Mouse (Mus musculus) cerebellum, postnatal 36 days (tissue): ENCODE data around the gene Cyp2d10.
"Not testable (repeated sequence)": the region's sequence is repeated elsewhere in the genome, so short reads cannot be mapped to it uniquely, and the experiment has no call there.

Source experiments
- DNase-seq, 2 experiments: peaks; one replicate each; pipeline ENCODE4 v3.0.0; 2021 to 2022; ENCODE audit warnings: mixed read lengths in 2 of 2

Cyp2d10 gene

DNA sequence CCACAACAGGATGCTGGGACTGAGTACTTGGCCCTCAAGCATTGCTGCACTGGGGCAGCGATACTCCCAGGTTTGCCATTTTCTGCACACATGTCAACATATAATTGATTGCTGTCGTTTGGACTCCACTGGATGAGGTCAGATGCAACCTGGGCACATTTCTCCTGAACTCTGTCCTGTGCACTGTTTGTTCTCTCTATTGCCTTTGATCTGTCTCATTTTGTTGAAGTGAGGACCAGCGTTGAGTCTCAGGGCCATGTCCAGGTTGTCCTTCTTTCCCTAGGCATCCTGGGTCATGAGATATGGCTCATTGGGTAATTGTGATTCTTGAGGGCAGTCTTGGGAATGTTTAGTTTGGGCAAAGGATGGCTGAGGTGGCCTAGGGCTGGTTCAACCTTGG is 11.0 kb downstream of the Cyp2d10 start:
- not testable (repeated sequence) for DNase-seq

DNA sequence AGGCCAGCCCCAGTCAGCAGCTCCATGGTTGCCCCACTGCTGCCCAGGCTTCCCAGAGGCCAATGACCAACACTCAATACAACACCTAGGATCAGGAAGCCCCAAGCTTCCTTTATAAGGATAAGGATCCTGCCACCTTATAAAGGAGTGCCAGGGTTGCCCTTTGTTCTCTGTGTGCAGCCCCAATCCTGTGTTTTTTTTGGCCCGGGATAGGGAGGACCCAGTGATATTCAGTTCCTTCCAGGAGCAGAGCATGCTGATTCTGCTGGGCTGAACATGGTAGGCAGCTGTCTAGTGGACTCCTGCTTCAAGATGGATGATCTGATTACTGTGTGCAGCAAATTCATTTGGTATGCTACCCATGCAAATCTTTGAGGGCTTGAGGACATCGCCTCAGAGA is 13.1 kb downstream of the Cyp2d10 start, which contains the start of gene Cyp2d11:
Cyp2d11 (minus strand) TSS at position 101 of the 400 bp plus-strand sequence.
- DNase-seq: not testable (repeated sequence)

DNA sequence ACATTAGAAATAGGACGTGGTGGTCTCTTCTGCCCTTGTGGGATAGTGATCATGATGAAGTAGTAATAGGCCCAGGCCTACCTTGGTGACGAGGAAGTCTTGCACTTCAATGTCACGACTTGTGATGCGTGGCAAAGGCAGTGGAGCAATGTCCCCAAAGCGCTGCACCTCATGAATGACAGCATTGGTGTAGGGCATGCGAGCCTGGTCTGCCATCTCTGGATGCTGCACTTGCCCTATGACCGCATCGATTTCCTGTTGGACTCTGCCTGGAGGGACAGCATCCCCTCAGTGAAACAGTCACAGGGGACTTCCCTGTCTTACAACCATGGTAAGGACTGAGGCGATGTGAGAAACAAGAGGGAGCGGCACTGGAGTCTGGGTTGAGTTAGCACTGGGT is 17.1 kb downstream of the Cyp2d10 start:
- not testable (repeated sequence) for DNase-seq

DNA sequence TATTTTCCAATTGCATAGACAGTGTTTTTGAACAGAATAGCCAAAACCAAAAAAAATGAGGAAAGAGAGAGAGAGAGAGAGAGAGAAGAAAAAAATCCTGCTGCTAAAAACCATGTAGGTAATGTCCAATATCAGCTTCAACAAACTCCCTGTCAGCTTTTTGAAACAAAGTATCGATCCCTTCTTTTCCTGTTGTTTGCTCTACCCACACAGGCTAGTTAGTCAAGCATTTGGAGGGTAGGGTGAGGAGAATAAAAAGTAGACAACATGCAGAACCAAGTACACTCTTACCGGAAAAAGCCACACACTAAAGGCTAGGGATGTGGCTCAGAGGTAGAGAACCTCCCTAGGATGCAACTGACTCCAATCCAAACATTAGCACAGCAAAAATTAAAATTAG is 21.3 kb downstream of the Cyp2d10 start:
- DNase-seq: no peak

- DNase-seq: no peak
These were observed 24.6 kb downstream of the Cyp2d10 start for GRCm38 (mm10) chr15:82382441-82382840.

DNA sequence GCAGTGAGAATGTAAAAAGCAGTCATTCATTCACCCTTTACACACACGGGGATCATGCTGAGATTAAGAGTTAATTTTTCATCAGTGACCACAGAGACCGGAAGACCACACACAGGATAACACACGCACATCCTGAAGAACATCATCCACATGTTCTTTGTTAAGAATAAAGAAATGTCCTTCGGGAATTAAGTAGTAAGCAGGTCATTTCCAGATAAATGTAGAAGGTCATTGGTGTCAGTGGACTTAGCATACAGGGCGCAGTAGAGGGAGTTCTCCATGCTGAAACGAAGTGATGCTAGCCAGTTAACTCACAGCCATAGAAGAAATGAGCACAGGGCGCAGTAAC is 26.3 kb downstream of the Cyp2d10 start:
- no peak for DNase-seq

DNA sequence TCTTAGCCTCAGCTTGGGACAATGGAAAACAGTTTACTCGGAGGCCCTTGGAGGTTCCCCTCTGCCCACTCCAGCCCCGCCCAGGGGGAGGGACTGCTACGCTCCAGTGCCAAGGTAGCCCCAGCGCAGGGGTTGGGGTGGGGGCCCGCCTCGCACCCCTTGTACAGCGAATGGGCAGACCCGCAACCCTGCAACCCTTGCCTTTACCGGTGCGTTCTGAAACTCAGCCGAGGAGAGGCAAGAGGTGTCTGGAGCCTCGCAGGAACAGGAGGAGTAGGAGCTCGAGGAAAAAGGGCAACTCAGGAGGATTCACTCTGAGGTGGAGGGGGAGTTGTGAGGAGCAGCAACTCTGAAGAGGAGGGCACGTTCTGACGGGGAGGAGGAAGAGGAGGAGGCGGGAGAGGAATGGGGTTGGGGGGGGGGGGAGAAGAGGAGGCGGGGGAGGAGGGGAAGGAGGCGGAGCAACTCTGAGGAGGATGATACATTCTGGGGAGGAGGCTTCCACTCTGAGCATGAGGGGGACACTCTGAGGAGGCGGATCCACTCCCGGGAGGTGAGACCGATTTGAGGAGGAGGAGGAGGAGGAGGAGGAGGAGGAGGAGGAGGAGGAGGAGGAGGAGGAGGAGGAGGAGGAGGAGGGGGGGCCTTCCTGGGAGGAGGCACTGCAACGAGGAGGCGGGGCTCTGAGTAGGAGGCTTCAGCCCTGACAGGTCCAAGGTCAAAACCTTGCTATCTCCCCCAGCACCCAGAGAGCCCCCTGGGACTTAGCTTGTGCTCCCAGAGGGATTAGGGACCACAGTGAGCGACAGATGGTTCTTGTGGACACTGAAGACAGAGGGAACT is 26.9 kb downstream of the Cyp2d10 start, which contains the start of gene Cyp2d22:
Cyp2d22 (minus strand) TSS at position 390 of the 843 bp plus-strand sequence.
- peak; percentile 41 to 47 for DNase-seq

- DNase-seq: no peak
These were observed 27.5 kb downstream of the Cyp2d10 start for GRCm38 (mm10) chr15:82379511-82379870.

- no peak for DNase-seq
These were observed 28.5 kb downstream of the Cyp2d10 start for GRCm38 (mm10) chr15:82378261-82379180.

- no peak for DNase-seq
These were observed 29.3 kb downstream of the Cyp2d10 start for GRCm38 (mm10) chr15:82377701-82378100.

DNA sequence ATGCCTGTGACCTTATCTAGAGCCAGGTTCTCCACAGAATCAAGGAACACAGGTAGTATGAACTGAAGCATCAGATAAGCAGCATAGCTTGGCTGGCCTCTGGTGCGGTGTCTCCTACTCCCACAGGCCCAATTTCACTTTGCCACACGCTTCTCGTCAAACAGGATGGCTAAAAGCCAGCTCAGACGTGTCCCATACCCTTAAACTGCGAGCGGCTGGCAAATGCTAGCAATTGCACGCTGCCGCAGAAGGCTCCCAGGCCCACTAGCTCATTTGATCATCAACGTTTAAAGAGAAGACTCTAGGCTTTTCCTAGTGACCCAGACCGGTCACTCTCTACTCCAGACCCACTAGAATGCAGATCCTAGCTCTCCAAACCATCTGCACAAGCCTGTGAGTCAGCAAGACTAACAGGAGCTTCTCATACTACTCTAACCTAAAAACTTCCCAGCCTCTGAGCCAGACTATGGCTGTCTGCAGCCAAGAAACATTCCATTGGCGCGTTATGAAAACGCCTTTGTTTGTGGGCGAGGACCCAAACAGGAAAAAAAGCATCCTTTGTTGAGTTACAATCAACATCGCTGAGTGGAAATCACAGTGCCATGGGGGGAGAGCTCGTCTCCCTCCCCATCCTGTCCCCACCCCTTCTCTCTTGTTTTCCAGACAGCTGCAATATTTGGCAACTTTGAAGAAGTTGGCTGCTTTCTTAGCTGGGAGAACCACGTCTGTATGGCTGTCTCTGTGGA is 30.4 kb downstream of the Cyp2d10 start:
- DNase-seq: no peak

DNA sequence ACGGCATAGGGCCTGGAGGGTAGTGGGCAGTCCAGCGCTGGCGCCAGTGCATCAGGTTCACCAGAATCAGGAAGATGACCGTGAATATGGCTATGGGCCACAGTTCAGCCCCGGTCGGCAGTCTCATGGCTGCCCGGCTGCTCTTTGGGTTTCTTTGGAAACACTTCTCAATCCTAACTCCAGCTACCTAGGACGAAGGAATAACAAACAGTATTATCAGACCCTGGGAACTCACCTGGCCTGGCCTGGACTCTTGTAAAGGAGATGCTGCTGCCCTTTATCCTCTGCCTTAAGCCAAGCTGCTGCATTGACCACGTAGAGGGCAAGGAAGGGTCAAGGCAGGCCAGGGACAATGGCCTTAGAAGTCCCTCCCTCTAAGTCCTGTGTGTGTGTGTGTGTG is 31.1 kb downstream of the Cyp2d10 start:
- no peak for DNase-seq

- DNase-seq: no peak
These were observed 32.6 kb downstream of the Cyp2d10 start for GRCm38 (mm10) chr15:82374437-82374836.

GRCm38 (mm10) chr15:82372991-82373390 is 34.0 kb downstream of the Cyp2d10 start:
- no peak for DNase-seq

DNA sequence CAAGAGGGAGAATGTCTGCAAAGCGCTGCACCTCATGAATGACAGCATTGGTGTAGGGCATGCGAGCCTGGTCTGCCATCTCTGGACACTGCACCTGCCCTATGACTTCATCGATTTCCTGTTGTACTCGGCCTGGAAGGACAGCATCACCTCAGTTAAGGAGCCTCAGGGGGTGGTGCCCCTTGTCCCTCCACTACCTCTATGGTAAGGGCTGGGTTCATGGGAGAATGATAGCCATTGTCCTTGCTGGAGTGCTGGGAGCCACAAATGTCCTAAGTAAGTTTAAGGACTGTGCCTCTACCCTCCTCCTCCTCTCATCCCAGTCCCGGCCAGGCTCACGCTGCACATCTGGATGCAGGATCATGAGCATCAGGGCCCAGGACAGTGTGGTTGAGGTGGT is 34.5 kb downstream of the Cyp2d10 start:
- DNase-seq: no peak

GRCm38 (mm10) chr15:82368851-82369250 is 38.1 kb downstream of the Cyp2d10 start:
- DNase-seq: no peak

DNA sequence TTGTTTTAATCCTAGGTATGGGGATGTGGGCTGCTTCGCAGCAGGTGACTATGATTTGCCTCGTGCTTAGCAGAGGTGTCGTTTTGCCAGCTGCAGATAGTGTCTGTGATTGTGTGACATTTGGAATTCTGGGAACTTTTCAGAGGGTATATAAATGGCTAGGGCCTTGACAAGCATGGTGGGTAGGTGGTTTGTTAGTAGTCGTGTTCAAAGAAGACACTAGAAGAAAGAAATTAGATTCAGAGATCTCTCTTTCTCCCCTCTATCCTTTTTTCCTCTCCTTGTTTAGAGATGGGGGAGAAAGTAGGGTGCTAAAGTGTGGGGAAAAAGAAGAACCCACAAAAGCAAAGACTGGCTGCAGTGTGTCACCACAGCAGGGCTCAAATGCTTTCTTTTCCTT is 38.8 kb downstream of the Cyp2d10 start:
- DNase-seq: no peak

DNA sequence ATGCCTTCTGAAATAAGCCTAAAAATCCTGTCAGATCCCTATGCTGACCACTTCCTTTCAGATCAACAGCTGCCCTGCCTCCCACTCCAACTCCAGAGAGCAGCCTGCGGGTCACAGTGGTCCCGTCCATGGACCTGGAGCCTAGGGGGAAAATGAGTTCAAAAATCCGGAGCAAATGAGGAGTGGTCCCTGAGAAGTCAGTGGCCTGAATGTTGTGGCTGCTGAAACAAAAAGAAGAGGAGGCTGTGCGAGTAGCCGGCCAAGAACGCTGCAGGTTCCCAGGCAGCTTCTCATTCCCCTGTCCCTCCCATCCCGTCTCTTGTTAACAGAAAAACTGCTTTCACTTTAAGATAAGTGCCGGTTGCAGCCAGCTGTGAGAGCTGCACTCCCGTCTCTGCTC is 42.4 kb downstream of the Cyp2d10 start:
- DNase-seq: not testable (repeated sequence)

DNA sequence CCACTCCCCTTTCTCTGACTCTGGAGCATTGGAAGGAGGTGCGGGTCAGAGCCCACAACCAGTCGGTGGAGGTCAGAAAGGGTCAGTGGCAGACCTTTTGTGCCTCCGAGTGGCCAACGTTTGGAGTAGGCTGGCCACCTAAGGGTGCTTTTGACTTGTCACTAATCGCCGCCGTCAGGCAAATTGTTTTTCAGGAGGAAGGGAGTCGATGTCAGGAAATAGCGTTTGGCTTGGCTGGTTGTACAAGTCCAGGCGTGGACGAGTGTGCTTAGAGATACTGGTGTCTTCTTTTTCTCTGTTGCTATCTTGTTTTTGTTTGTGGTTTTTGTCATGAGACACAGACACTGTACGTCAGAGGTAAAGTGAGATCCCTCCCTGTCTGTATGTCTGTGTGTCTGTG is 43.2 kb downstream of the Cyp2d10 start:
- not testable (repeated sequence) for DNase-seq

DNA sequence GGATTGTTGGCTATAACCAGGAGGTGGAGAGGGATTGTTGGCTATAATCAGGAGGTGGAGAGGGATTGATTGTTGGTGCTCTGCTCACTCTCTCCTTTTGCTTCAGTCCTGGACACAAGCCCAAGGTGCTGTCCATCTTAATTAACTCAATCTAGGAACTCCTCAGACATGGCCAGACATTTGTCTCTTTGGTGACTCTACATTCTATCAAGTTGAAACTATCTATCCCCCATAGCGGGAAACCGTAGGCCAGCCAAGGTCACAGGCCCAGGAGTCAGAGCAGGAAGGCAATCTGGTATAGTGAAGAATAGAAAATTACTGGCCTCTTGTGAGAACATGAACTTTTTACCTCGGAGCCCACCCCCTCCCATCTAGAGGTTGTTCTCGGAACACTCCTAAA is 44.8 kb downstream of the Cyp2d10 start:
- no peak for DNase-seq

DNA sequence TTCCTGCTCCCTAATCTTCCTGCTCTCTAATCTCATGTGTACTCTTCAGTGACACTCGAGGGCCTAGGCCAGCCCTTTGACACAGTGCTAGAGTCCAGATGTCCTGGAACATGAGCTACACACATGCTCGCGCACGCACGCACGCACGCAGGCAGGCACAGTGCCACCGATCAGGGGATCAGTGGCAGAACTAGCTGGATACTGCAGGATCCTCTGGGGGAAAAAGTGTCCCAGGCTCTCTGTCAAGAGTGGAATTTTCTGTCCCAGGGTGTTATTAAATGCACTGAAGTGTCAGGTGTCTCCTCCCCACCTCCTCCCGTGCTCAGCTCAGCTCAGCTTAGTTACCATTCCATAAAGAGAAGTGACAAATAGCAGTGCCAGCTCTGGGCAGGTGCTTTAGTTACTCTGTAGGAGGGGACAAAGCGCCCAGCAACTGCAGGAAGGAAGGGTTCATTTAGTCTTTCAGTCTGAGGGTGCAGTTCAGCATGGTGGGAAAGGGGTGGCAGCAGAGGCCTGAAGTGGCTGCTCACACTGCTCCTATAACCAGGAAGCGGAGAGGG is 45.5 kb downstream of the Cyp2d10 start:
- no peak for DNase-seq

GRCm38 (mm10) chr15:82358431-82359260 is 48.3 kb downstream of the Cyp2d10 start:
- DNase-seq: no peak
